Mouse (Mus musculus) megakaryocyte progenitor cell, adult 5-6 weeks (primary cell): ENCODE results near the gene Pgm5. TPM values are rescaled to one million over a fixed set of nuclear protein-coding genes. Genes with fewer than 3 reads are reported as not detected.

ENCODE experiments used
- ATAC-seq: replicated peaks from 2 replicates; pipeline ENCODE4 v1.8.0; 2016; ENCODE audit warnings: mild to moderate bottlenecking, moderate TSS enrichment, inconsistent platforms; ENCODE audit not compliant: poor library complexity
- total RNA-seq, 2 experiments: library from RNA; stranded (forward) in 1 of 2; stranded (reverse) in 1 of 2; fragments of 157-497, 149-512 nt in 1 of 2; fragments of 200-1000 nt in 1 of 2; gene quantifications; 2 replicates each; pipeline versions ENCODE4 v1.2.3 to v1.2.4; 2015 to 2017

Pgm5 gene
- total RNA-seq, 2 experiments from 2014 or later = not detected

DNA sequence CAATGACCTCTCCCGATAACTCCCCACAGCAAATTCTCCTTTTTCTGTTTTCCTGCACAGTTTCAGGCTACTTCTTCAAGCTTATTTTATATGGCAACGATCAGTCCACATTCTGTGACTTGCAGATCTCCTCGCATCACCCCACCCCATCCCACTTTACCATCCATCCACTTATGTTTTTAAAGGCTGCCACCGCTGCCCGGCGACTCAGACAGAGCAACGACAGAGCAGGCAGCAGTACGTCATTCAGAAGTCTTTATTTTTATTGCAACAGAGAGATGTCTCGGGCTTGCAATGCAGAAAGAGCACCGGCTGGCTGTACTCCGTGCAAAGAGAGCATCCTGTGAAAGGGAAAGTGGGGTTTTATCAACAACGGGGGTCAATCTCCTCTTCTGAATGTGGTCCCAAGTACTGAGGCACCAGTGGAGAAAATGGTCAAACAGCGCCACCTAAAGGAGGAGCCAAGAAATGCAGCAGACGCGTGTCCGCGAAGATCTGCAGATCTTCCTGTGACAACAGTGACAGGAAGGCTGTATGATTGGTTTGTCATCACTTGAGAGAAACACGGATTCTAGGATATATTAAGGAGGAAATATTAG is 9.5 kb upstream of the Pgm5 start:
- ATAC-seq = peak; percentile 77

DNA sequence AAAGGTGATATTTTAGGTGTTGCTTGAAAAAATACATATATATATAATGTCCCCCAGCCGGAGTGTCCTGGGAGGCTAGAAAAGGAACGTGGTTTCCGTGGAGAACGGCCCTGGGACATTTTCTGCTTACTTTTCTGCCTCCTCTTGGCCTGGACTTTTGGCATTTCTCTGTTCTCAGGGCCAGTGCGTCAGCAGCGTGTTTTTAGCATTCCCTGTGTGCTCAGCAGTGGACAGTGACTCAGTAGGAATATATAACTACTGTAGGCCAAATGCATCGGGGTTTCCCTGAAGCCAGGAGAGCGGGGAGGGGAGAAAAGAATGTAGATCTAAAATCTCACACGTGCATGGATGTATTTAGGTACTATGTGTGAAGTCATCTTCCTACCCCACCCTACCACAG is 3.8 kb upstream of the Pgm5 start:
- no peak for ATAC-seq

DNA sequence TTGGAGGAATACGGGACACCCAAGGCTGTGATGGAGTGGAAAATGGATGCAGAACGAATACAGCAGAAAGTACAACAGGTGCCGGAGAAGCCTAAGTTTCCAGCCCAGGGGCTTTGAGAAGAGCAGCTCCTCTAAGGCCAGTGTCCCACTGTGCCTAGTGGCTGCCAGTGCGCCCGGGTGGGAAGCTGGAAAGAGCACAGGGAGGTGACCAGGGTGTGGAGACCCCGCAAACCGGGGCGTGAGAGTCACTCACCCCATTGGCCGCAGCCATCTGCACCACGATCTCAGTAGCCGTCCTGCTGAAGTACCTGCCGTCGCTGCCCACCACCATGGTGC is 411 bp downstream of the Pgm5 start:
- no peak for ATAC-seq

DNA sequence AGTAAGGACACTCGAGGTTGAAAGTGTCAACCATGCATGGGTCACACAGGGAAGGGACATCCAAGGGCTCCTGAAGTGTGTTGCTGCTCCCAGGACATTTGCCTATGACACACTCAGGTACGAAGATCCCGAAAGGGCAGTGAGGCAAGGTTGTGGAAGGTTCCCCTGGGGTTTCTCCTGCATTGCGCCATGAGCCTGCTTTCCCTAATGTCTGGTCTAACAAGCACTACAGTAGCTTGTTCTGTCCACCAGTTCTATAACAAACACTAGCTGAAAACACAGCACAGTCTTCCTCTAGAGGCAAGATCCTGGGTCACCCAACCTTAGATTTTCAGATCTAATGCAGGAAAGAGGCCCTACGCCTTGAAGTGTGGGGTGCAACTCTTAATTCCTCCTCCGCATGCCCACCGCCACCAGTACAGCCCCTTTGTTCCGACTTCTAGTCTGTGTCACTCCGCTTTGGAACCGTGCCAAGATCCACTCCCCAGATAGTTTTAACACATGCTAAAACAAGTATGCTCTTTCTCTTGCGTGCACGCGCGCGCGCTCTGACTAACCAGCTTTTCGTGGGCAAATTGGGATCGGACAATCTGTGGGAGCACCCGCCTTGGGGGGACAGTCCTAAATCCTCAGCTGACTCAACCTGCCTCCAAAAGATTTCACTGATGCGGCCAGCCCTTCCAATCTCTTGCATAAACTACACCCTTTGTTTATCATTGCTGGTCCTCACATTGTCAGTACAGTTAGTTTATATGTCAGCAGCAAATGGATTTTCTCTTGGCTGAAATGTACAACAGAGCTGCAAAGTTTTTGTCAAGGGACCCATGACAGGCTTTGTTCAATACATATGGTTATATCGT is 10.0 kb downstream of the Pgm5 start:
- ATAC-seq = no peak

DNA sequence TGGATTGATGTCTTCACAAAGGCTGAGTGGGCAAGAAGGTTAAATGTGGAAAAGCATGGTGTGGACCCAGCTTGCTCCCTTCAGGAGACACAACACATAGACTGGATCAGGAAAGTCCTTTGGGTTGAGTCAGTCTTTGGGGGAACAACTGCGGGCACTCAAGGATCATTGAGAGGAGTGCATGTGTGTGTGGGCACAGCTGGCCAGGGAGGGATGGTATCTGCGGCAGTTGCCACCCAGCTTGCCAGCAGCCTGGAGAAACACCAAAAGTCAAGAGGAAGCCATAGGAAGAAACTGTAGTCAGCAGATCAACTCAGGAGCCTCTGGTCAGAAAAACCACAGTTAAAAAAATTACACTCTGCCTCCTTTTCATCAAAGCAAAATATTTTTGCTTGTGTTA is 12.8 kb downstream of the Pgm5 start:
- ATAC-seq = no peak

DNA sequence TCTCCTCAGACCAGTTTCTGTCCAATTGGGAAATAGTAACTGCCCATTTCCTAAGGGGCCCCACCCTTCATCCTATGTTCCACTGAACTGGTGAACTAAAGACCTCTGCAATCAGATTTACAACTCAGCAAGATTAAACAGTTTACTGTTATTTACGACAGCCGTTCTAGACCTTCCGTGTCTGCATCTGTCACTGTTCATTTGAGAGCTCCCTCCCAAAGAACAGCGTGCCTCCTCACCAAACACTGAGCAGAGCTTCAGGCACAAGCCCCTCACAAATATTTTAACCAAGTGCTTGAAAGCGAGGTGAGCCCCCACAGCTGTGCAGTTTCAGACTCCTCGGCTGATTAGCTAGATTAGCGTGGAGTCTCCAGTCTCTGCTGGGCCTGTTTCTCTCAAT is 13.3 kb downstream of the Pgm5 start:
- no peak for ATAC-seq

DNA sequence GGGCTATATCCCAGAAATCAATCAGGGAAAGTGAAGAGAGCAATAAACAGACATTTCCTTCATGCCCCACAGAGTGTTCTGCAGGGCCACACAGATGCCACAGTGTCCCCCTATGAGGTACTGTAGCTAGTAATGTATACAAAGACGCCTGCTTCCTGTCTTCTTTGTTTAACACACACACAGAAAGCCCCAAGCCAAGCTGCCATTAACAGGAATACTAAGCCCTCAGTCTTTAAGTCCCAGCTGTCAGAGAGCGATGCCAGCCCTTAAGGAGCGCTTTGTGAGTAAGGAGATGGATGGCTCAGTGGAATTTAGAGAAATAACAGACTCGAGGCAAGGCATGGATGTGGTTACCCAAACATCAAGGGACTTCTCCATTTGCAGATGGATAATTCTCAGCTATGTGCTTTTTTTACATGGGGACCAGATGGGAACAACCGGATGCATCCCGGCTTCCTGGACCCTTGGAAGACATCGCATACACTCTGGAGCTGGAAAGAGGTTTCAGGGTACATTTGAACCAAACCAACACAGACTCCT is 16.6 kb downstream of the Pgm5 start:
- ATAC-seq = no peak

DNA sequence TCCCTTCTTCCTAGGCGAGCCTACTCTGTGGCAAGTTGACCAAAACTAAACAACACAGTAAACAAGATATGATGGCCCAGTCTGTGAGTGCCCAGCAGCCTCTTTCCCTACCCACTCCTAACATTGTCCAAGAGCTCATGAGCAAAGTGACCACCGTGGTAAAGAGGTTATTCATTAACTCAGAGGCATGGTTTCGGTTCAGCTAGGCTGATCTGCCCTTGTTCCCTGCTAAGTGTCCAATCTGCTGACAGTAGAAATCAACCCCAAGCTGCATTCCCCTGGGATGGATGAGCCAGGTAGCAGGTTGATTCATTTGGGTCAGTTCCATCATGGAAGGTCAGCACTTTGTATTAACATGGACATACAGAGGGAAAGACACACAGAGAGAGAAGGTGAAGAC is 19.6 kb downstream of the Pgm5 start:
- ATAC-seq = no peak

DNA sequence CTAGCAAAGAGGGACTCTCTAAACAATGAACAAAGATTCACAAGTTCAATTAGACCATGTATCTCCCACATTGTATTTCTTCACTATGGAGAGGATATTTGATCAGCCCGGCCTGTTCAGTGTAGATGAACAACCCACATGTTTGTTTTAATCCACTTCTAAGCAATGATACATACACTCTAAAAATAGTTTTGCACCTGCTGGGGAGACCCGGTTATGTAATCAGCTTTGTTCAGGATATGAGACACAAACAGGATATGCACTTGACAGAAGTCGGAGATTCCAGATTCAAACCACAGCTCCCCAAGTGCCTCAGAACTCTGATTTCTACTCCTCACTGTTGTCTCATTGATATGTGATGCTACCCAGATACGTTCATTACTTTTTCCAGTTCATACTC is 37.1 kb downstream of the Pgm5 start:
- no peak for ATAC-seq

DNA sequence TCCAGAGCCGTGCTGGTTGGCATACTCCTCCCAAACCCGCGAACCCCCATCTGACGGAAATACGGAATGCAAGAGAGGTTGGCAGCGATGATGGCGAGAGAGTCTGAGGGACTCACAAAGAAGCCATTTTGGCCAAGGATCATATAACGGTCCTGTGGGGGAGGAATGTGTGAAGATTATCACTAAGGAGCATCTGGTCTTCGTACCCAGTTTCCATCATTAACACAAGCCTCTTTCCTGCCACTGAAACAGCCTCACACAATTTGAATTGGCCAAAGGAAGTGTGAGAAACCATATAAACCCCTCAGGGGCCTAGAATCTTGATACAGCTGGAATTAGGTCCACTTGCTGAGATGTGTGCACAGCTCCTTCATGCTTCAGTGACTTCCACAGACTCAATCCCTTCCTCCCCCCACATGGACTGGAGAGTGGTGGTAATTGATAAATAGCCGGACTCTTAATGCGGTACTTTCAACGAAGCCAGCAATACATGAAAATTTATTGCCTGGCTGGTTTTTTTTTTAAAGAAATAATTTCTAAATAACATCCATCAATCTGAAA is 45.9 kb downstream of the Pgm5 start:
- ATAC-seq = no peak

DNA sequence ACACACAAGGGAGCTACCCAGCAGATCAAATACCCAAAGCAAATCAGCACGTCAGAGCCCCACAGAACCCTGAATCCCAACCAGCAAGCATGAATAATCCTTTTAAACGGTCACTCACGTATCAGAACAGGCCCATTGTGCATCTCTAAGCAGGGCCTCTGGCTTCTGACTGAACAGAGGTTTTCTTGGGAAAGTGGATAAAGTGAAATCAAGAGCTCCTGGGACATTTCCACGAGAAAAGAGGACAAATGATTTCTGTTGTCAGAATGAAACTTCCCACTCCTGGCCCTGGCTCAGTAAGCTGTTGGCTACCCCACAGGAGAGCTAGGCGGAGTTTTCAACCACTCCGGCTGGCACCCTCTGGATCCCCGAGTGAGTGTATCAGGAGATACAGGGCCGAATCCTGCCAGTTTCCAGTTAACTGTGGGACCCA is 48.8 kb downstream of the Pgm5 start:
- no peak for ATAC-seq

DNA sequence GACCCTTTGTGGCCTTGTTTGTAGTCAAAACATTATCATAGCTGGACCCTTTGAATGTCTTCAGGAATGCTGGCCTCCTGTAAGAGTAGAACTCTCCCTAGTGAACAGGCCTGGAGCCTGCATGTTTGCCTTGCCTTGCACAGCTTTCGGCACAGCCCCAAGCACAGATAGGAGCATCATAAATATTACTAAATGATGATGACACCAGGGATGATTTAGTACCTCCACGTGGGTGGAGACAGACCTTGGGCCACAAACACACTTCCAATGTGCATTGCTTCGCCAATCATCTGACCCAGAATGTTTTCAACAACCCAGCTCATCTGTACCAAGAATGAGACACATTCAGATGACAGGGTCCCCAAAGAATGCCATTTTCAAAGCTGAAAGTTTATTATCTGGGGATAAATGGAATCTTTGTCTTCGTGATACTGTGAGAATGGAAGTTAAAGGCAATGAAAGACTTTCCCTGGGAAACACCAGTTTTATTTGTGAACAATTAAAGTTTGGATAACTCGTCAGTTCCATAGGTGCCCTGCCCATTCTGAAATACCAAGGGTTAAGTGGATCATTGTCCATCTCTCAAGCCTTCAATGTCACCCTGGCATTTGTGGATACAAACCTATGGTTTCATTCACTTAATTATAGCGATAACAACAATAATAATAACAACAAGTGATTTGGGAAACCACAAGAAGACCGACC is 49.4 kb downstream of the Pgm5 start:
- no peak for ATAC-seq

DNA sequence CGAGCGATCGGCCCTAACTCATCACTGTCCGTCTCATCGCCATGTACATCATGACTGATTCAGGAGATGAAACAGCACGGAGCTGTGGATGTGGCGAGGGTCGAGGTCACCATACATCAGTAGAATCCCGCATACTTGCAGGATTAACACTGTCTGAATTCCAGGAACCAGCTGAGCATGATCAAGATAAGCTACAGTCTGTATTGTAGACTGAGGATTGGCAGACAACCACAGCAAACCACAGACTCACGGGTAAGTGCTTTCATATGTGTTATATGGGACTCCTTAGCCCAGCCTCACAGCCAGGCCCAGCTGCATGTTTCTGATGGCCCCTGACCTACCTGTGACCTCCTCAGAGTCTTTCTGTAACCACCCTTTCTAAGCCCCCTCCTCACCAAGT is 50.2 kb downstream of the Pgm5 start:
- no peak for ATAC-seq

DNA sequence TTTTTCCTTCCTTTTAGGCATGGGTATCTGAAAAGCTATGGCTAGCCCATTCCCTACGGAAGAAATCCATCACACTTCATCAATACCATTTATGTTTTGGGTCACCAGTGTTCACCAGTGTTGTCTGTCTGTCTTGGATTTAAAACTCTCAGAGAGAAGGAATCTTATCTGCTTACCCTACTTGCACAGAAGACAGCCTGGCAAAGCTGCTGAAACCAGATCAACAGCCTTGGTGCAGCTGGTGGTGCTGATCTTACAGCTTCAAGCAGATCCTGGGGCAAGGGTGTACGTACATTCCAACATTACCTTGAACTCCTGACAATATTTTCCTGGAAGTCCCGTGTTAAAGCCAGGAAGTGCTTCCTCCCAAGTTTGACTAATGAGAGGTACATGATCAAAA is 55.6 kb downstream of the Pgm5 start:
- no peak for ATAC-seq

DNA sequence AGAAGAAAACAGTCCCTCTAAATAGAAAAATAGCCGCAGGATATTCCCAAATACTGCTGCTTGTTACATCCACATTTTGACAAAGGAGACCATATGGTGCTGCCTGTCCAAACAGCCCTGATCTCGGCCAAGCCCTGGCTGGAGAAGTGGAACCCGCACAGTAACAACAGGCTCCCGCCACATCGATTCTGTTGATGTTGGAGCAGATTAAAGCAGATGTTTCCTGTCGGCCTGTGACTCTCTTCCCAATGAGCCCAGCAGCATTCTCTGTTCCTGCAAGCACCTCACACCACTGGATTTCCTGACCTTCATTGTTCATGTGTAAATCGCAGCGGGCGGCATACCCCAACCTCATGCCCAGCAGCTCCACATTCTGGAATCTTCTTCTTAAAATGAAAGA is 64.0 kb downstream of the Pgm5 start:
- ATAC-seq = no peak; the same call in 1 of the 2 replicates

DNA sequence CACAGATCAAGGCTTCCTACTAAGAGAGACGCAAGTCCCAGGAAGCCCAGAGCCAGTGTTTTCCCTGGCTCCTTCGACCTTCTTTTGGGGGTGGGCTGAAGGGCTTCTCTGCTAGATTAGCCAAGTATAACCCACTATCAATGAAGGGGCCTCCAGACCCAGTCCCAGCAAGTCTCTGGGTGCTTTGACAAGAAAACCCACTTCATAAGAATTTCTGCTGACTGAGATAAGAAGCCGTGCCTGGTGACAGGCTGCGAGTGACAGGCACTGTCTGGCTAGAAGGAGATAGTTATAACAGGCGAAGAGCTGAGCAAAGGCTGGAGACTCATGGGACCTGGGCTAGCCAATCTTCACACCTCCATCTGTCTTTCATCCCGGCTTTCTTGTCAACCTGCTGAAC is 67.3 kb downstream of the Pgm5 start:
- ATAC-seq = peak; percentile 96

DNA sequence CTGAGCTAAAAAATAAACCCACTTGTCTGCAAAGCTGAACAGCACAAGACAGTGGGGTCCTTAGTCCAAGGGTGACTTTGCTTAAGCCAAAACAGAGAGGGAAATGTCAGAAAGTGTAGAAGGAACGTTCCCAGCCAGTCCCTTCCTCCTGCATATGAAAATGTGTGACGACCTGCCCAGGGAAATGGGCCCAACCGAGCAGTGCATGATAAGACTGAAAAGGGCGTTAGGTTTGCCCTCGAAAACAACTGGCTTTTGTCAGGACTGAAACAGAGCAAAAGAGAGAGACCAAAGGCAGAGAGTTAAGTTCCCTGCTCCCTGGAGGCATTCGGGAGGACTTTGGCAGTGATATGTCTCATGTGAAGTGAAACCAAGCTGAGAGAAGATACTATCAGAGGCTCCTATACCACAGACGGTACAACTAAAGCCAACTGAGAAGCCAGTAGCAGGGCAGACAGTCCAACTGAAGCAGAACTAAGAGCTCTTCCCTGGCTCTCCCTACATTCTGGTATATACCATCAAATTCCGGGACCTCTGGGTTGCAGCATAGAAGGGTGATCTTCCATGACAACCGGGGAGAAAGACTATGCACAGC is 68.0 kb downstream of the Pgm5 start:
- ATAC-seq = peak; percentile 34

DNA sequence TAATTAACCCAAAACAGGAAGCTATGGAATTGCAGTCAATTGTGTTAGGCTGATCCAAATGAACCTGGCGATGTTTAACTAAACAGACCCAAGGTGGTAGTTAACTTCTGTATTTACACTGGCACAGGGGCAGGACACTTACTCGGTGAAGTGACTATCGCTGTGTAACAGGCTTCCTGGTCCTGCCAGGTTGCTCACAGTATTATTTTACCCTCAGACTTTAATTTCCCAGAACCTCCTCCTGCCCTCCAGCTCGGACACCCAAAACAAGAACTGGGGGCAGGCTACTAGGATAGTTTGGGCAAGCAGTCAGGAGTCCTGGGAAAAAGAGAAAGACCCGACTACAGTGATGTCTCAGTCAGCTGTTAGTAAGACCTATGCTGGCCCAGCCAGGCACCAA is 68.8 kb downstream of the Pgm5 start:
- ATAC-seq = no peak

DNA sequence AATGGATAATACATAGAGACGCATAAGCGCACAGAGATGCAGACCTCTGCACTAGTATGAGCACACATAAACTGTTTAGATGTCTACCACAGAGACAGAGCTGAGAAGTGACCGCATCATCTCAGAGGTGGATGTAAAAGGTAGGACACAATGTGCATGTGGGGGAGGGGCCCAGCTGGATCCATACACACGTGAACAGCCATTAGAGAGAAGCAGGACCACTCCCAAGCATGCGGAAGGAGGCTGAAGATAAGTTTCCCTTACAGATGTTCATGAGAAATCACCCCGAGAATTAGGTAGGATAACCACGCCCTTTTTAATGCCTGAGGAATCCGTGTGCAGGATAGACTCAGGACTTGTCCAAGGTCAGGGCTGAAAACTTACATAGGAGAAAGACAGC is 75.8 kb downstream of the Pgm5 start:
- no peak for ATAC-seq

DNA sequence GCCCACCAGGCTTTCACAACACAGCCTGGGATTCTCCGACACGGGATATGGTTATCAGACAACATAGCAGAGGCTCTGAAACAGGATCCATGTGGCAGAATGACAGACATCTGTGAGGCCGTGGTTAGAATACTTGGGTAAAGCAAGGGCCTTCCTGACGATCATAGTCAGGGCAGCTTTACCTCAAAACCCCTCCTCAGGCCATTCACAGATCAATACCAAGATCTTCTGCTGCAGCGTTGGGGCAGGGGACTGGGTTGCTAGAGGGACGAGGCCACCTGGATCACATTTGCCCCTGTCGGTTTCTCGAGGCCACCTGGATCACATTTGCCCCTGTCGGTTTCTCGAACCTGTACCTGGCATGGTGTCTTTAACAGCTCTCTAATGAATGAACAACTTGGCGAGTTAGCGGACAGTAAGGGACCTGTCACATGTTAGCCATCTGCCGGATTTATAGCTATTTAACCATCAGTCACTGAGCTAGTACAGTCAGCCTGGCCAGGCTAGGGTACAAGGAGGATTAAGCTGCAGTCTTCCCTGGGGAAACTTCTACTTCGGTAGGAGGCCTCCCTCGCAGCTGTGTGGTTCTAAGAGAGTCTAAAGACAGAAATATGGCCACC is 76.5 kb downstream of the Pgm5 start:
- ATAC-seq = no peak

DNA sequence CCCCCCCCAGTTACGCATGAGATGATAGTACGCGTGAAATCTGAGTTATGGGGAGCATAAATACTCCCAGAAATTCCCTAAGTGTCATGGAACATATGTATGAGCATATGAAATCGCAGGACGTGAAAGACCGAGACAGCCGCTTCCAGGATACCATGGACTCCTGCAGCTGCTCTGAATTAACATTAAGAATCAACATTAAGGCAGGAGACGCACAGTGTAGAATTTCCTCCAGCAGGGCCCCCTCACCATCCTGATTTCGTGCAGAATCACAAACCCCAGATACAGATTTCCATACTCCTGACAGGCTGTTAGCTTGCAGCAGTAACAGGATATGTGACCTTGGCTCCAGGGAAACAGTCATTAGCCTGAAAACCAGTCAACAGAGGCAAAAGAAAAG is 77.9 kb downstream of the Pgm5 start:
- ATAC-seq = no peak
